Mouse (Mus musculus) lung, postnatal 36 days (tissue): ENCODE results near the gene Stambpl1.
"Not testable (repeated sequence)": the region's sequence is repeated elsewhere in the genome, so short reads cannot be mapped to it uniquely, and the experiment has no call there.

ENCODE experiments used
- DNase-seq: peaks from one replicate; pipeline ENCODE4 v3.0.0; 2022; ENCODE audit warnings: mixed read lengths

Gene Stambpl1

DNA sequence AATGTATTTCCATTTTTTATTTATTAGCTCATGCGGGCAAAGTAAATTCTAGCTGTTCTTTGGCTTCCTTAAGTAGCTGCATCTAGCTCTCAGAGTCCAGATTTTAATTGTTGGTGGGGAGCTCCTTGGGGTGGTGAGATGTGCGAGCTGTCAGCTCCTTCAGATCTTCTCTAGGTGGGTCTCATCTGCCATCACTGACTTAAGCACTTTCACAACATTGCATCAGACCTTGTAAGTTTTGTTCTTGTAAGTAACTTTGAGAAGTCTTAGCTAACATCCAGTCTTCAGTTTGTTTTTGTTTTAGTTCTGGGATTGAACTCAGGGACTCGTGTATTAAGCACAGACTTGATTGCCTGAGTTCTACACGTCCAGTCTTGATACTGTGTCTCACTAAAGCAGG lies 6.9 kb downstream of the Stambpl1 start:
- peak; percentile 49 for DNase-seq

- no peak for DNase-seq
These were observed 7.5 kb downstream of the Stambpl1 start for GRCm38 (mm10) chr19:34199488-34199887.

DNA sequence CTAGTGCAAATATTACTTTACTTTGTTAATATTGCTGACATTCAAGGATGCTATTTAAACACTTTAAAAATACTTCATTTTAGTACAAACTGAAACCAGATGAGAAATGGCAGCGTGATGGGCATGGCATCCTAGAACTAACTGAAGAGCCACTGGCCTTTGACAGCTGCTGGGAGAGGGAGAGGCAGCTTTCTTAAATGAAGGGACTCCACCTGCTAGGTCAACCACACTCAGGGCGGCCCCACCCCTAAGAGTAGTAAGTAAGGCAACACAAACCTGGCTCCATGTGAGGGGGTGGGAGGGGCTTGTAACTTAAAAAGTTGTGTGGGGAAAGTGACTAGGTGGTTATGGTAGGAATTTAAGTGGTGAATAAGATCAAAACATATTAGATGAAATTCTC lies 10.6 kb downstream of the Stambpl1 start:
- no peak for DNase-seq

GRCm38 (mm10) chr19:34206128-34206527 lies 14.1 kb downstream of the Stambpl1 start:
- DNase-seq: not testable (repeated sequence)

DNA sequence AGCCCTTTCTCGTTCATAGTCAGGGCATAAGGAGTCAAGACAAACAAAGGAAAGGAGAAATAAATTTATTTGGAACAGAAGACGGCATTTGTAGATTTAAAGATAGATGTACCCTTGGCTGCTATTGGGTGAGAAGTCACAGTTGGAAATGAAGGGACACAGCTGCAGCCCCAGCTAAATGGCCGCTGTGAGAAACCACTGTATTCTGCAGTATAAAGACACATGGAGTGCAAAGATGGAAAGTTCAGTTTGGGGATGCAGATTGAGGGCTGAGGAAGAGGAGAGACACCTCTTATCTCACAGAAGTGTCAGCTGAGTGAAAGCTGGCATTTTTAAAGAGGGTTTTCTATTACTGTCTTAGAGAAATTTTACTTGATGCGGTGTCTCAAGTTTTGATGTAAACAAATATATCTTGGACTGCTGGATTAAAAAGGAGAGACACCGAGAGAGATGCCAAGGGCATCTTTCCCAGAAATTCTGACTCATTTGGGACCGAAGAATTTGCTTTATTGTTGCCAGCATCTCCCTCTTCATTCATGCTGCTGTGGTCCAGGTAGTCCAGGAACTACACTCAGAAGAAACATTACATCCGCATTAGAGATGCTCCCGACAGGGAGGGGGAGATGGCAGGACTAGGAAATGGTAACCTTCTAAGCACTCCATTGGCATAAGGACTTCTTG lies 14.9 kb downstream of the Stambpl1 start:
- peak; percentile 49 for DNase-seq

DNA sequence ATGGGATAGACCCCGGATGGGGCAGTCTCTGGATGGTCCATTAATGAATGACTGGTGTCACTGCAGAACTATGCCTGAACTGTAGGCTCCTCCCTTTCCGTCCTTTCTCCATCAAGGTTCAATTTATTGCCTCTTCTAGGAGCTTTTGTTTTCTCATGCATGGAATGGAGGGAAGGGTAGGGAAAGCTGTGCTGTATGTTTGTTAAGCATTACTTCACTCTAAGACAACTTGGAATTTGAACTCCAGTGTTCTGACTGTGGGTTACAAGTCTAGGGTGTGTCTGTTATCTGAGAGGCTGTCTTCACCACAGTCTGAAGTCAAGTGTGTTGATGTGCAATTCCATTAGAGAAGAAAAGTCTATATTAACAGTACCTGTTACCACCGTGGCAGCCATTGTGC lies 17.0 kb downstream of the Stambpl1 start:
- no peak for DNase-seq

GRCm38 (mm10) chr19:34209930-34210581 lies 18.0 kb downstream of the Stambpl1 start:
- no peak for DNase-seq

- no peak for DNase-seq
These were observed 18.8 kb downstream of the Stambpl1 start for GRCm38 (mm10) chr19:34210841-34211240.

DNA sequence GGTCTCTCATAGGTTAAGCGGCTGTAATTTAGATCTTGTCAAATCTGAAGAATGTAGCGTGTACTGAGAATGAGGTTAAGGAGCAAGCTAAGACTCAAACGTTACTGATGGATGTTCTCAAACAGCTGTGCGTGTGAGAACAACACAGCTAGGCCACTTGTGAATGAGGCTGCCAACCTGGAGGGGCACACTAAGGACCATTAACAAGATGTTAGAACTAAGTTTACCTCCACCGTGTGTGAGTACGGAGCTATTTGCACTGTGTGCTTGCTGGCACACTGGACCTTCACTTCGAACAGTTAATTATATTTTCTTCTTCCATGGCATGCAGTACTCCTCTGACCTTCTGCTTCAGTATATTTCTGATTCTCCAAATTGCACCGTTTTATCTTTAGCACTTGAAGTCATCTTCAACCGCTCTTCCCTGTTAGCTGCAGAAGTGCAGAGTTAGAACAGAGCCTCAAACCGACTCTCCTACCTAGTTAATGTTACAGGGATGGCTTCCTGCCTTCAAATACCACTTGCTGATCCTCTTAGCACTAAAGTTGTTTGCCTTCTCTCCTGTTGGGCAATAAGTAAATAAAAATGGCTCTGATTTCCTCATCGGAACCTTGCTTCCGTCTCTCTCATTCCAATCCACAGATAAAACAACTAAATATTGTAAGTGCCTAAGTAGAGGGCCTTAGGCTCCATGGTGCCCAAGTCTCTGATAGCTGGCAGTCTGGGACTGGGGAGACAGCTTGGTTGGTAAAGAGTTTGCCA lies 20.6 kb downstream of the Stambpl1 start:
- DNase-seq: peak; percentile 67

- DNase-seq: no peak
These were observed 21.2 kb downstream of the Stambpl1 start for GRCm38 (mm10) chr19:34213251-34213645.

DNA sequence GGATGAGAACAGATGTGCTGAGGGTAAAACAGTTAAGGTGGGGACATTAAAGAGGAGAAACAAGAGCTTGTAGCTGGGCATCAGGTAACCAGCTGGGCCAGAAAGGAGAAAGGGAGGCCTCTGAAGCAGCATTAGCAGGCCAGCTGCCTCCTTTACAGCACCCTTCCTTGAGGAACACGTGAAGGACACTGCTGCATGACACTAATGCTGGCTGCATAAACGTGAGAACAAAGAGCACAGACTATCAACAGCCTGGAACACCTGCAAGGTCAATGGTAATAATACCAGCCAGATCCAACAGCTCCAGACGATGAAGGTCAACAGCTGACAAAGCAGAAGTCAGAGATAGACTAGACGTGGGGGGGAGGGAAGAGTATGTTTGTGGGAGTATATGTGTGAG lies 22.1 kb downstream of the Stambpl1 start:
- DNase-seq: no peak

DNA sequence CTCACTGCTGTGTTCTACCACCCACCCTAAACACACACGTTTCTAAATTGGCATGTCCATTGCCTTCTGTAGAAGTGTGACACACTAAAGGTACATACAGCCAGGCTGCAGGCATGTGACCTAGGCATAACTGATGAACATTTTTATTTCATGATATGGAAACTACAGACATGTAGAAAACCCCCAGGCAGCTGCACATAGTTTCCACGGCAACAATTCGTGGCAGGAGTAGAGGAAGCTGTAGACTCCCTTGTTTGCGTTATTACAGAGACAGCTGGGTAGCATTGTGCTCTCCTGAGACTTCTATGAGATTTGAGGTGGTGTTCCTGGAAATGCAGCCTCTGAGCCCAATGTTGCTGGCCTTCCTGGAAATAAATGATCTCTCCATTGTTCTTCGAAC lies 24.9 kb downstream of the Stambpl1 start:
- DNase-seq: no peak

- DNase-seq: no peak
These were observed 25.7 kb downstream of the Stambpl1 start for GRCm38 (mm10) chr19:34217761-34218160.

DNA sequence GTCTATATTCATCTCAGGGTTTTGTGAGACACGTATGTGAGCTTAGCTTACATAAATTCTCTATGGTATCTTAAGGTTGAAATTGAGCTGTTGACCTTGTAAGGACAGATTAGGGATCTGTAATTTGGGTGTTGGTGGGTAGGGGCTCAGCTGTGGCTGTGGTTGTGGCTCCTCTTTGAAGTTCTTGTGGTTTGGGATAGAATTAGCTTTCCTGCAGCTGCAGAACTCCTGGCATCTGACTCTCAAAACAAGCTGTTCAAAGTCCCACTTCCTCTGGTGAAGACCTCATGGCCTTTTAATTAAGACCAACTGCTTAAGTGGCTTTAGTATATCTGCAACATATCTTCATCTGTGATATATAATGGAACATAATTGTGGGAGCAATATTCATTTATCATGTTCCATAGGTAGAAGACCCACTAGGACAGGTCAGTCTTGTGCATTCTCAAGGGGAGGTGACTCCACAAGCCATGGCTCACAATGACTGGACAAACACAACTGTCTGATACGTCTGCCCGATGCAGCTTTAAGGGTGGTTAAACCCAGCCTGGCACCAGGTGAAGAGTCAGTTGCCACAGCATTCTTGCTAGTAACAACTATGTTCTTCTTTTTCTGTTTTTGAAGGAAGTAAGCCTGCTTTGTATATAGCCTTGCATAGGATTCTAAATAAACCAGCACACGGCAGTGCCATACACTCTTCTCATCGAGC lies 27.4 kb downstream of the Stambpl1 start:
- DNase-seq: no peak

DNA sequence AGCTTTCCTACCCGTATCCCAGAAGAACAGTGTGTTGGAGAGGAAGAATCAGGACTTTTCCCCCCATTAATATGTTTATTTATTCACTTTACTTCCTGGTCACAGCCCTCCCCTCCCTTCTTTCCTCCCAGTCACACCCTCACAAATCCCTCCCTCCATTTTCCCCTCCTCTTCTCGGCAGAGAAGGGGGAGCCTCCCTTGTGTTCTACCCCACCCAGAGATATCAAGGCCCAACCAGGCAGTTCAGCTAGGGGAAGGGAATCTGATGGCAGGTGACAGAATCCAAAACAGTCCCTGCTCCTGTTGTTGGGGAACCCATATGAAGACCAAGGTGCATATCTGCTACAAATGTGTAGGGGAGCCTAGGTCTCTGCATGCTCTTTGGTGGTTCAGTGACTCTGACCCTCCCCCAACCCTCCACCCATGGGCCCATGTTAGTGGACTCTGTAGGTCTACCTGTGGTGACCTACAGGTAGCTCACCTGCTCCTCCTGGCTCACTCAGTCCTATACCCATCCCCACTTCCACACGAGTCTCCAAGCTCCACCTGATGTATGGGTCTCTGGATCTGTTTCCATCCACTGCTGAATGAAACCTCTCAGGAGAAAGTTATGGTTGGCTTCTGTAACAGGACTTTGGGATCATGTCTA lies 28.8 kb downstream of the Stambpl1 start:
- no peak for DNase-seq

DNA sequence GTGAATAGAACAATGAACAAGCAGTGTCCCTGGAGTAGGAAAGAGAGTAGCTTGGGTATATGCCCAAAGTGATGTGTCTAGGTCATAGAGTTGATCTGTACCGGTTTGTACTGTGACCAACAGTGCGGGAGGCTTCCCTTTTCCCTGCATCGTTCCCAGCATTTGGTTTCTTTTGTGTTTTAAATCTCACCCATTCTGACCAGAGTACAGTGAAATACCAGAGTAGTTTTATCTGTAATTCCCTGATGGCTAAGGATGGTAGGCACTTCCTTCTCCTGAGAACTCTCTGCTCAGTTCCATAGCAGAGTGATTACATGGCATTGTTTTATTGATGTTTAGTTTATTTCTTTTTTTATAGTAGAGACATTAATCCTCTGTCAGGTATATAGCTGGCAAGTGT lies 30.8 kb downstream of the Stambpl1 start:
- no peak for DNase-seq

- no peak for DNase-seq
These were observed 39.6 kb downstream of the Stambpl1 start for GRCm38 (mm10) chr19:34231596-34231995.

DNA sequence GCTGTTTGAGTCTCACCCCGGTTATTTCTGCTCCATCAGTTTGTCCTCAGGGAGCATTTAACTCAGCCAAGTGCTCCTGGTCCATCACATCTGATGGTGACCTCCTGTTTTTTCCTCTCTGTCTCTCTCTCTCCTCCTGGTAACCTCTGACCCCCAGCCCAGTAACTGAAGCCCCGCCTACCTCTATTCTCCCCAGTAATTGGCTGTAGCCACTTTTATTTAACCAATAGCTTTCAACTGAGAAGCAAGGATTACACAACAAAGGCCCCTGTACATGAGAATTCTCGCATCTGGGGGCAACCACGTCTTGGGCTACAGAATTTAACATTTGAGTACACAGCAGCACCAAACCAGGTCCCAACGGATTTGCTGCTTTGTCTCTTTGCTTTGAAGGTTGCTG lies 40.3 kb downstream of the Stambpl1 start:
- DNase-seq: no peak

- DNase-seq: peak; percentile 82
These were observed 41.9 kb downstream of the Stambpl1 start for GRCm38 (mm10) chr19:34233944-34234343.

- DNase-seq: peak; percentile 19
These were observed 44.0 kb downstream of the Stambpl1 start for GRCm38 (mm10) chr19:34236049-34236448.

- DNase-seq: no peak
These were observed 45.7 kb downstream of the Stambpl1 start for GRCm38 (mm10) chr19:34237746-34238145.

- DNase-seq: no peak
These were observed 48.4 kb downstream of the Stambpl1 start for GRCm38 (mm10) chr19:34240273-34241039.
